Mouse (Mus musculus) Patski (cell line): Measurements from ENCODE around the gene Minar1. TPM values are rescaled to one million over a fixed set of nuclear protein-coding genes. Genes with fewer than 3 reads are reported as not detected.

Source experiments
- ATAC-seq: fragments of 100-300 bp; one replicate; pipeline ENCODE4 v1.8.0; 2021
- CTCF ChIA-PET: fragments of 350-600 bp; sonication (Branson Sonifier 250); formaldehyde crosslinking; loops from one replicate; lab custom pipeline; 2022; ENCODE audit warnings: inconsistent platforms; lab: Charles Lee
- POLR2A ChIA-PET: fragments of 350-600 bp; sonication (Branson Sonifier 250); formaldehyde crosslinking; loops from one replicate; lab custom pipeline; 2022; ENCODE audit warnings: antibody characterized with exemption, inconsistent platforms; lab: Charles Lee
- DNase-seq: peaks from one replicate; pipeline ENCODE4 v3.0.0-alpha.2; 2011; ENCODE audit warnings: low read depth, low spot score
- H3K27me3 ChIP-seq: fragments of 371-371 bp; one replicate; pipeline ENCODE4 v1.5.1; 2021
- CTCF ChIP-seq: fragments of 100-300 bp; IDR thresholded peaks from one replicate; pipeline ENCODE4 v1.5.1; 2021
- in situ Hi-C: fragments of 300-500 bp; cut with MboI; formaldehyde crosslinking; loops from 3 replicates; pipeline ENCODE4 v1.11.1; 2018; ENCODE audit warnings: low pct_unique_long_range_greater_than_20kb, mixed read lengths
- polyA plus RNA-seq: library from polyadenylated mRNA; unstranded; gene quantifications from one replicate; pipeline ENCODE4 v1.2.3, GENCODE M21; 2021

Gene Minar1
- polyA plus RNA-seq, 1 experiment from 2014 or later: not detected

DNA sequence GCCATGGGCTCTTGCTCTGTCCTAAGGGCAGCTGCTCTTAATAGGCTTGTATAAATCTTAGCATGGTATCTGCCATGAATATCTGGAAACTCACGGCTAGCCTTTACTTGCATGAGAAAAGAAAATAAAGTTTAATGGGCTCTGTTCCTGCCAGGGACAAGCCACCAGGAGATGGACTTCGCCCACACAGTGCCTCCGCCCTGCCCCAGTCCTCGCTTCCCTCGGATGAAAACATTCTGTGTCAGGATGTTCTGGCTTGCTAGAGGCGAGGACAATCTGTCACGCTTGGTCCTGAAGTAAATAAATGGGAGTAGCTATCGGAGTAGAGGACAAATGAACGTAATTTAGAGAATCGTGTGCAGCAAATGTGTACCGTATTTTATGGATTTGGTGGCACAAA is 16.7 kb downstream of the Minar1 start:
- DNase-seq: no peak
- no peak for TF ChIP-seq CTCF
- in situ Hi-C loops: no loop called here
- ChIA-PET CTCF (interaction anchor here (1.0 kb wide), 1 partner anchor 9 kb away, joined by 3 read pairs; no protein-coding TSS in a partner anchor), POLR2A (no interaction called here)
- no peak for ATAC-seq
- H3K27me3 ChIP-seq: peaks cover 13% of the 10 kb centered on the region

DNA sequence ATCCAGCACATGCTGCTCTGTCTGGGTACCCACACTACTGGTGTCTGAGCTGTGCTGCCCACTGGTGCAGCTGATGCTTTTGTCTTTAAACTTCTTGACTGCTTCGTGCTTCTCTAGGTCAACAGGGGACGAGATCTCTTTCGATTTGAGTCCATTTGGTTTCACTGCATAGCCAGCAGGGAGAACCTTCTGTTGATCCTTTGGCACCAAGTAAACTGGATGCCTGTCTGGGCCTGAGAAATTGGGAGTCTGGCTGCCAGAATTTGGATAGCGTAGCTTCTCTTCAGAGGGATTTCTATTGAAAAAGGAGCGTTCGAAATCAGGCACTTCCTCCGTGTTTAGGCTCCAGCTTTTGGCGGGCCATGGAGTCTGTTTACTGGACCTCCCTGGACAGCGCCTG is 21.0 kb downstream of the Minar1 start:
- CTCF ChIA-PET: no interaction called here
- no peak for DNase-seq
- in situ Hi-C loops: no loop called here
- POLR2A ChIA-PET: no interaction called here
- ATAC-seq: no peak
- peaks cover 8% of the 10 kb centered on the region for H3K27me3 ChIP-seq
- no peak for TF ChIP-seq CTCF

DNA sequence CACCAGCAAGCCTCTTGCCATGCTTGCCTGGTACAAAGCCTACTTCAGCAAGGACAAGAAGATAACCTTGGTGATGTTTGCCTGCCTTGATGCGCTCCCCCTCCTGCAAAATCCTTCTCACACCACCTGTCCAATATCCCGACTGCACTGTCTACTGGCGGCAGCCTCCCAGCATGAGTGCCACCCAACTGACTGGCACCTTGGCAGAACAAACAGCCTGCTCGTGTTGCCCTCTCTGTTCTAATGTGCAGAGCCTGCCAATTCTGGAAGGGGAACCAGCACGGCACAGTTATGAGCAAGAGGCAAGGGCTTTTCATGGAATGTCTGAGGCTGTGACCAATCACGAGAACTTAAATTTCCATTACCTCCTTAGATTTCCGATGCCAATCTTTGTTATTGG is 22.2 kb downstream of the Minar1 start:
- DNase-seq (no peak), ATAC-seq (no peak)
- ChIA-PET CTCF (no interaction called here), POLR2A (no interaction called here)
- H3K27me3 ChIP-seq: peaks cover 8% of the 10 kb centered on the region
- TF ChIP-seq CTCF: no peak
- in situ Hi-C loops: no loop called here

DNA sequence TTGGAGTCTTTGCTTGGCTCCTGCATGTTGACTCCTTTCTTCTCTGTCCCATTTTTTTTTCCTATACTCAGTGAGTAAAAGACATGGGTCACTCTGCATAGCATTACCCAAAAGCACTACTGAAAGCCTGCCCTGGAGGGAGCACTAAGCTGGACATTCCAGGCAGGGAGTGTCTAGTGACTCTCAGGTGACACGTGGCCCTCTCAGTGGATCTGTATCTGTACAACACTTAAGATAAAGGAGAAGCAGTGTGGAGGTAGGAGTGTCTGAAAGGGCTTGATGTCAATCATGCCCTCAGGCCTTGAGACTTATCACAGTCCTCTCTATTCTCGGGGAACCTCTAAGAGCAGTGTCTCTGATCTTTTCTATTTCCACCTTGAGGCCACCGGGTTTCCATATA is 25.9 kb downstream of the Minar1 start:
- ChIA-PET CTCF (no interaction called here), POLR2A (no interaction called here)
- no peaks in the 10 kb centered on the region for H3K27me3 ChIP-seq
- in situ Hi-C loops: no loop called here
- no peak for DNase-seq
- no peak for ATAC-seq
- no peak for TF ChIP-seq CTCF

DNA sequence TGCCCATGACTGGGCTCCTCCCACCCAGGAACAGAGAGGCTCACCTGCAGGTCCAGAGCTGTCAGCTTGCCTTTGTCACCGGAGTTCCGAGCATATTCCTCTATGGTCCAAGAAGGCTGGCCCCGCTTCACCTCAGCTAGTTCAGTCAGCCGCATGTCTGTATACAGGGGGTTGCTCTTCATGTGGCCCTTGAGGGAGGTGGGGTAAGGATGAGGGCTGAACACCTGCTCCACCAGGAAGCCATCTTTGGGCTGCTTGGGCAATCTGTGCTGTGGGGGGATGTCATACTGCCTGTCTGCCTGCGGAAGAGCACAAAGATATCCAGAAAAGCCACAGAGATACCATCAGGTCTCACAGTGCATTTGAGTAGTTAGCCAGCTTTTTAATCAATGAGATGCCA is 26.5 kb downstream of the Minar1 start:
- in situ Hi-C loops: no loop called here
- TF ChIP-seq CTCF: no peak
- POLR2A ChIA-PET: no interaction called here

DNA sequence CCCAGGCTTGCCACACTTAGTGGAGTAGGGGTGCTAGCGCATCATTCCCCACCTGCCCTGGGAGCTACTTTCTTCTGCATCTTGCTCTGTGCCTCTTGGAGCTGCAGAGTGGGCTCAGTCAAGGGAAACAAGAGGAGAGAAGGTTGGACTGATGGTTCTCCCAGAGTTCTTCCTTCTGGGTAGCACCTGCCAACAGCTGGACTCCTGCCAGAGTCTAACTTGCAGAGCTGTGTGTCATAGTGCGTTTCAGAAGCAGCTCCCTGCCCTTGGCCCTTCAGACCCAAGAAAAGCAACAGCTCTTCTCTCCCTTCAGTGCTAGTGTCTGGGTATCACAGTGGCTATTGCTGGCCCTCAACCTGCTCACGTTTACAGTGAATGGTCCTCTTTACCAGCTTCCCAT is 30.5 kb downstream of the Minar1 start:
- CTCF ChIA-PET: no interaction called here

More for the DNA sequence above, 26.5 kb downstream of the Minar1 start:
- ATAC-seq (no peak), DNase-seq (no peak)
- CTCF ChIA-PET: no interaction called here
- H3K27me3 ChIP-seq: no peaks in the 10 kb centered on the region

DNA sequence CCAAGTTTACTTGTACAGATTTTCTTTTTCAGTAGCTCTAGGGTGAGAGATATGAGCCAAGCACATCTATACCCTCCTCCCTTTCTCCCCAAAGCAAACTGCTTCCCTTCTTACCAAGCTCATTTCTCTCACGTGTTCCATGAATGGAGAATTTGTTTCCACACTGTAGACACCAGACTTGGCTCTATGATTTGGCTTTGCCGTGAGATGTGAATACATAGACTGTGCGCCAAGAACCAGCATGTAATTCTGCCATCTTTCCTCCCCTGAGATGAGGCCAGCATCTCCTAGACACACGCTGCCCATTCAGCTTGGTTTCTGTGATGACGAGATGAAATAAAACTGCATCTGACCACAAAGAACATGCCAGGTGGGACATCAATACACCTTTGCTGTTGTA is 44.5 kb downstream of the Minar1 start:
- CTCF ChIA-PET: no interaction called here
- DNase-seq: no peak
- in situ Hi-C loops: no loop called here
- H3K27me3 ChIP-seq: no peaks in the 10 kb centered on the region
- no peak for TF ChIP-seq CTCF
- no peak for ATAC-seq
- POLR2A ChIA-PET: no interaction called here

More for the DNA sequence above, 30.5 kb downstream of the Minar1 start:
- H3K27me3 ChIP-seq: peaks cover 4% of the 10 kb centered on the region
- DNase-seq: no peak
- POLR2A ChIA-PET: interaction anchor here (0.6 kb wide), 1 partner anchor 1632 kb away, joined by 3 read pairs; no protein-coding TSS in a partner anchor
- in situ Hi-C loops: no loop called here
- no peak for ATAC-seq
- no peak for TF ChIP-seq CTCF

DNA sequence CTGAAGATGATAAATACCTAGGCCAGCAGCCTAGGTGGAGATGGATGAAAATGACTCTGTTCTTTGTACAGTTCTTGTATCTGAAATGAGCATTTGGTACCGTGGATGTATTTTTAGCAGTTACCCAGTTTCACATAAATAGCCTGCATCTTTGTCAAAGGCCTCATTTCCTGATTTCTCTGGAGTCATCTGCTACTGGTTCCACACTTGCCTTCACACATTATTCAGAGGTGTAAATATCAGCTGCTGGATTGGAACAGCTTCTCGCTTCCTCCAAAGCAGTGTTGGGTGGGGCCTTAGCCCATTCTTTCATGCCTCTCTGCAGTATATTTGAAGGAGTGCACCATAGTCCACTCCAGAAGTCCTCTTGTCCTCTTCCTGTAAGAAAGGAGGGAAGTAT is 70.3 kb downstream of the Minar1 start:
- no peak for ATAC-seq
- no peak for DNase-seq
- CTCF ChIA-PET: no interaction called here
- no peak for TF ChIP-seq CTCF
- POLR2A ChIA-PET: no interaction called here
- H3K27me3 ChIP-seq: peaks cover 3% of the 10 kb centered on the region
- in situ Hi-C loops: no loop called here

Other genes starting within 250 kb of the Minar1 start
- 103 TPM for gene Tmed3, start 81.9 kb upstream of the Minar1 start, polyA plus RNA-seq
- gene Ankrd34c, start 115.3 kb upstream of the Minar1 start, polyA plus RNA-seq: not detected